Mouse (Mus musculus) cerebellum, adult 9-11 months (tissue): ENCODE measurements around the gene Duxbl2.
"Not testable (repeated sequence)": the region's sequence is repeated elsewhere in the genome, so short reads cannot be mapped to it uniquely, and the experiment has no call there.

Source experiments
- DNase-seq: peaks from one replicate; pipeline ENCODE4 v3.0.0; 2022

The Duxbl2 gene

GRCm38 (mm10) chr14:26118150-26118549 lies at the start of gene Duxbl2:
Duxbl2 (plus strand) TSS chr14:26118349.
- DNase-seq = not testable (repeated sequence)

- DNase-seq = not testable (repeated sequence)
Measured at GRCm38 (mm10) chr14:26076620-26077390, 41.3 kb upstream of the Duxbl2 start.

GRCm38 (mm10) chr14:26081216-26081615 lies 36.9 kb upstream of the Duxbl2 start, which contains the start of gene Cphx2:
Cphx2 (plus strand) TSS chr14:26081516.
- DNase-seq = not testable (repeated sequence)

GRCm38 (mm10) chr14:26081997-26082396 lies 36.2 kb upstream of the Duxbl2 start, which contains the start of gene Cphx3:
Cphx3 (plus strand) TSS chr14:26082297.
- DNase-seq = not testable (repeated sequence)

GRCm38 (mm10) chr14:26097622-26098021 lies 20.5 kb upstream of the Duxbl2 start:
- not testable (repeated sequence) for DNase-seq

- not testable (repeated sequence) for DNase-seq
Measured at GRCm38 (mm10) chr14:26118550-26119000, 426 bp downstream of the Duxbl2 start.

- not testable (repeated sequence) for DNase-seq
Measured at GRCm38 (mm10) chr14:26119095-26119494, 946 bp downstream of the Duxbl2 start.

- not testable (repeated sequence) for DNase-seq
Measured at GRCm38 (mm10) chr14:26147095-26147494, 28.9 kb downstream of the Duxbl2 start.

- DNase-seq = not testable (repeated sequence)
Measured at GRCm38 (mm10) chr14:26156032-26156431, 37.9 kb downstream of the Duxbl2 start.

GRCm38 (mm10) chr14:26161156-26161555 lies 43.0 kb downstream of the Duxbl2 start:
- not testable (repeated sequence) for DNase-seq

- DNase-seq = not testable (repeated sequence)
Measured at GRCm38 (mm10) chr14:26162423-26162822, 44.3 kb downstream of the Duxbl2 start.

- not testable (repeated sequence) for DNase-seq
Measured at GRCm38 (mm10) chr14:26165266-26165665, 47.1 kb downstream of the Duxbl2 start.

GRCm38 (mm10) chr14:26173955-26174354 lies 55.8 kb downstream of the Duxbl2 start:
- not testable (repeated sequence) for DNase-seq

- not testable (repeated sequence) for DNase-seq
Measured at GRCm38 (mm10) chr14:26175028-26175427, 56.9 kb downstream of the Duxbl2 start.
